Mouse (Mus musculus): Measurements from ENCODE around the gene Secisbp2. TPM values are rescaled to one million over a fixed set of nuclear protein-coding genes. Genes with fewer than 3 reads are reported as not detected.

Secisbp2 gene
- polyA plus RNA-seq, 1 experiment from 2014 or later = 21.2 TPM

- no peak overlapping the region for H3K27ac ChIP-seq (replicated peaks)
- TF ChIP-seq CTCF (IDR thresholded peaks at IDR 0.05; ENCODE audit: low read depth) = no peak
- no peak for TF ChIP-seq EP300 (optimal IDR thresholded peaks at IDR 0.05)
- WGBS = 46% methylated on average over 4 of the region's 4 CpGs
- no peaks in the 10 kb centered on the region for H3K9me3 ChIP-seq (ENCODE audit: control insufficient read depth, low read length)
- DNase-seq (ENCODE audit: low spot score) (no peak), ATAC-seq (ENCODE audit: low FRiP score, low TSS enrichment) (no peak)
- no peaks in the 10 kb centered on the region for H3K27me3 ChIP-seq (ENCODE audit: control insufficient read depth, insufficient read depth, low read length)
- H3K36me3 ChIP-seq (ENCODE audit: control insufficient read depth, insufficient read depth, low read length) = peaks cover 48% of the 10 kb centered on the region
- no peak overlapping the region for H3K9ac ChIP-seq (ENCODE audit: low read length)
- no peak overlapping the region for H3K4me2 ChIP-seq (replicated peaks; ENCODE audit: low read depth)
- H3K4me3 ChIP-seq (ENCODE audit: low read depth, low read length) = no peak overlapping the region
- no peaks in the 10 kb centered on the region for H3K4me1 ChIP-seq (replicated peaks; ENCODE audit: control insufficient read depth, insufficient read depth)
Measured at GRCm38 (mm10) chr13:51676641-51677040, 25.1 kb downstream of the Secisbp2 start.

- DNase-seq (ENCODE audit: low spot score) (no peak), ATAC-seq (ENCODE audit: low FRiP score, low TSS enrichment) (no peak)
- Histone ChIP-seq H3K9ac (ENCODE audit: low read length) (no peak overlapping the region), H3K27ac (replicated peaks) (no peak overlapping the region), H3K4me2 (replicated peaks; ENCODE audit: low read depth) (no peak overlapping the region), H3K36me3 (ENCODE audit: control insufficient read depth, insufficient read depth, low read length) (peaks cover 50% of the 10 kb centered on the region), H3K4me1 (replicated peaks; ENCODE audit: control insufficient read depth, insufficient read depth) (no peaks in the 10 kb centered on the region), H3K9me3 (ENCODE audit: control insufficient read depth, low read length) (no peaks in the 10 kb centered on the region), H3K27me3 (ENCODE audit: control insufficient read depth, insufficient read depth, low read length) (no peaks in the 10 kb centered on the region), H3K4me3 (ENCODE audit: low read depth, low read length) (no peak overlapping the region)
- whole genome bisulfite sequencing = 93% methylated on average over 12 of the region's 12 CpGs
- TF ChIP-seq CTCF (IDR thresholded peaks at IDR 0.05; ENCODE audit: low read depth) (no peak), EP300 (optimal IDR thresholded peaks at IDR 0.05) (no peak)
Measured at GRCm38 (mm10) chr13:51677041-51677440, 25.5 kb downstream of the Secisbp2 start.

- H3K9ac ChIP-seq (ENCODE audit: low read length) = no peak overlapping the region
- no peaks in the 10 kb centered on the region for H3K9me3 ChIP-seq (ENCODE audit: control insufficient read depth, low read length)
- DNase-seq (ENCODE audit: low spot score) (no peak), ATAC-seq (ENCODE audit: low FRiP score, low TSS enrichment) (no peak)
- TF ChIP-seq EP300 (optimal IDR thresholded peaks at IDR 0.05) (no peak), CTCF (IDR thresholded peaks at IDR 0.05; ENCODE audit: low read depth) (no peak)
- no peaks in the 10 kb centered on the region for H3K4me1 ChIP-seq (replicated peaks; ENCODE audit: control insufficient read depth, insufficient read depth)
- no peak overlapping the region for H3K4me2 ChIP-seq (replicated peaks; ENCODE audit: low read depth)
- H3K36me3 ChIP-seq (ENCODE audit: control insufficient read depth, insufficient read depth, low read length) = peaks cover 52% of the 10 kb centered on the region
- WGBS = 88% methylated on average over 7 of the region's 7 CpGs
- H3K27me3 ChIP-seq (ENCODE audit: control insufficient read depth, insufficient read depth, low read length) = no peaks in the 10 kb centered on the region
- H3K4me3 ChIP-seq (ENCODE audit: low read depth, low read length) = no peak overlapping the region
- no peak overlapping the region for H3K27ac ChIP-seq (replicated peaks)
Measured at GRCm38 (mm10) chr13:51677630-51678185, 26.2 kb downstream of the Secisbp2 start.

GRCm38 (mm10) chr13:51678687-51679086 is 27.2 kb downstream of the Secisbp2 start:
- Histone ChIP-seq H3K4me1 (replicated peaks; ENCODE audit: control insufficient read depth, insufficient read depth) (no peaks in the 10 kb centered on the region), H3K4me3 (ENCODE audit: low read depth, low read length) (no peak overlapping the region), H3K36me3 (ENCODE audit: control insufficient read depth, insufficient read depth, low read length) (peaks cover 47% of the 10 kb centered on the region), H3K9ac (ENCODE audit: low read length) (no peak overlapping the region), H3K27ac (replicated peaks) (no peak overlapping the region), H3K4me2 (replicated peaks; ENCODE audit: low read depth) (no peak overlapping the region), H3K27me3 (ENCODE audit: control insufficient read depth, insufficient read depth, low read length) (no peaks in the 10 kb centered on the region), H3K9me3 (ENCODE audit: control insufficient read depth, low read length) (no peaks in the 10 kb centered on the region)
- ATAC-seq (ENCODE audit: low FRiP score, low TSS enrichment) = no peak
- no peak for DNase-seq (ENCODE audit: low spot score)
- TF ChIP-seq EP300 (optimal IDR thresholded peaks at IDR 0.05) (no peak), CTCF (IDR thresholded peaks at IDR 0.05; ENCODE audit: low read depth) (no peak)
- WGBS = 96% methylated on average over 6 of the region's 6 CpGs

- 76% methylated on average over 4 of the region's 4 CpGs for WGBS
- peaks cover 46% of the 10 kb centered on the region for H3K36me3 ChIP-seq (ENCODE audit: control insufficient read depth, insufficient read depth, low read length)
- TF ChIP-seq CTCF (IDR thresholded peaks at IDR 0.05; ENCODE audit: low read depth) = no peak
- no peak for TF ChIP-seq EP300 (optimal IDR thresholded peaks at IDR 0.05)
- H3K4me2 ChIP-seq (replicated peaks; ENCODE audit: low read depth) = no peak overlapping the region
- H3K4me3 ChIP-seq (ENCODE audit: low read depth, low read length) = no peak overlapping the region
- H3K27me3 ChIP-seq (ENCODE audit: control insufficient read depth, insufficient read depth, low read length) = no peaks in the 10 kb centered on the region
- H3K9ac ChIP-seq (ENCODE audit: low read length) = no peak overlapping the region
- no peaks in the 10 kb centered on the region for H3K9me3 ChIP-seq (ENCODE audit: control insufficient read depth, low read length)
- ATAC-seq (ENCODE audit: low FRiP score, low TSS enrichment) (peak; percentile 21; the same call in 1 of the 2 replicates), DNase-seq (ENCODE audit: low spot score) (no peak)
- H3K27ac ChIP-seq (replicated peaks) = no peak overlapping the region
- no peaks in the 10 kb centered on the region for H3K4me1 ChIP-seq (replicated peaks; ENCODE audit: control insufficient read depth, insufficient read depth)
Measured at GRCm38 (mm10) chr13:51679332-51679731, 27.8 kb downstream of the Secisbp2 start.

- peaks cover 39% of the 10 kb centered on the region for H3K36me3 ChIP-seq (ENCODE audit: control insufficient read depth, insufficient read depth, low read length)
- 70% methylated on average over 5 of the region's 5 CpGs for WGBS
- no peak overlapping the region for H3K4me3 ChIP-seq (ENCODE audit: low read depth, low read length)
- no peak overlapping the region for H3K27ac ChIP-seq (replicated peaks)
- DNase-seq (ENCODE audit: low spot score) (no peak), ATAC-seq (ENCODE audit: low FRiP score, low TSS enrichment) (no peak)
- TF ChIP-seq CTCF (IDR thresholded peaks at IDR 0.05; ENCODE audit: low read depth) (no peak), EP300 (optimal IDR thresholded peaks at IDR 0.05) (no peak)
- no peaks in the 10 kb centered on the region for H3K9me3 ChIP-seq (ENCODE audit: control insufficient read depth, low read length)
- H3K4me2 ChIP-seq (replicated peaks; ENCODE audit: low read depth) = no peak overlapping the region
- no peaks in the 10 kb centered on the region for H3K27me3 ChIP-seq (ENCODE audit: control insufficient read depth, insufficient read depth, low read length)
- H3K4me1 ChIP-seq (replicated peaks; ENCODE audit: control insufficient read depth, insufficient read depth) = no peaks in the 10 kb centered on the region
- no peak overlapping the region for H3K9ac ChIP-seq (ENCODE audit: low read length)
Measured at GRCm38 (mm10) chr13:51681076-51681475, 29.6 kb downstream of the Secisbp2 start.
